Mouse (Mus musculus) embryo, embryonic 10 days (tissue): ENCODE data around the gene Ankrd6.

Experiments
- DNase-seq: peaks from one replicate; pipeline ENCODE4 v3.0.0-alpha.2; 2015; ENCODE audit warnings: low spot score

Ankrd6 gene

GRCm38 (mm10) chr4:32905381-32905780 lies 45.3 kb downstream of the Ankrd6 start:
- DNase-seq = no peak

GRCm38 (mm10) chr4:32903826-32904225 lies 46.8 kb downstream of the Ankrd6 start:
- no peak for DNase-seq

- DNase-seq = no peak
Observed at GRCm38 (mm10) chr4:32899051-32899450, 51.6 kb downstream of the Ankrd6 start.

GRCm38 (mm10) chr4:32891341-32891740 lies 59.3 kb downstream of the Ankrd6 start:
- no peak for DNase-seq

GRCm38 (mm10) chr4:32890735-32891098 lies 59.9 kb downstream of the Ankrd6 start:
- no peak for DNase-seq

GRCm38 (mm10) chr4:32889996-32890734 lies 60.5 kb downstream of the Ankrd6 start:
- DNase-seq = no peak

- DNase-seq = no peak
Observed at GRCm38 (mm10) chr4:32889246-32889645, 61.4 kb downstream of the Ankrd6 start.

GRCm38 (mm10) chr4:32886479-32886878 lies 64.2 kb downstream of the Ankrd6 start:
- DNase-seq = no peak

GRCm38 (mm10) chr4:32884599-32884998 lies 66.0 kb downstream of the Ankrd6 start:
- DNase-seq = no peak

GRCm38 (mm10) chr4:32881001-32881400 lies 69.6 kb downstream of the Ankrd6 start:
- no peak for DNase-seq

GRCm38 (mm10) chr4:32874669-32875068 lies 76.0 kb downstream of the Ankrd6 start:
- DNase-seq = no peak

- no peak for DNase-seq
Observed at GRCm38 (mm10) chr4:32872189-32872749, 78.4 kb downstream of the Ankrd6 start.

GRCm38 (mm10) chr4:32869370-32869769 lies 81.3 kb downstream of the Ankrd6 start:
- no peak for DNase-seq

- DNase-seq = no peak
Observed at GRCm38 (mm10) chr4:32868858-32869257, 81.8 kb downstream of the Ankrd6 start.

- no peak for DNase-seq
Observed at GRCm38 (mm10) chr4:32868437-32868836, 82.2 kb downstream of the Ankrd6 start.

GRCm38 (mm10) chr4:32867460-32867859 lies 83.2 kb downstream of the Ankrd6 start:
- no peak for DNase-seq

- no peak for DNase-seq
Observed at GRCm38 (mm10) chr4:32864867-32865242, 85.8 kb downstream of the Ankrd6 start.

- peak; percentile 35 for DNase-seq
Observed at GRCm38 (mm10) chr4:32864131-32864866, 86.3 kb downstream of the Ankrd6 start.

GRCm38 (mm10) chr4:32863447-32864130 lies 87.1 kb downstream of the Ankrd6 start:
- DNase-seq = peak; percentile 64

- DNase-seq = peak; percentile 47
Observed at GRCm38 (mm10) chr4:32862751-32863446, 87.7 kb downstream of the Ankrd6 start.

- DNase-seq = peak; percentile 67
Observed at GRCm38 (mm10) chr4:32862011-32862750, 88.5 kb downstream of the Ankrd6 start.
